Mouse (Mus musculus) neural tube, embryonic 14.5 days (tissue): ENCODE data around the gene B4galt3. TPM values are rescaled to one million over a fixed set of nuclear protein-coding genes. Genes with fewer than 3 reads are reported as not detected.

ENCODE experiments used
- ATAC-seq: fragments of 200-750 bp; cut with Nextera tagmentation; 2 replicates; pipeline ENCODE4 v1.8.0; 2017; ENCODE audit warnings: low read depth, mild to moderate bottlenecking, moderate TSS enrichment, moderate library complexity
- H3K27ac ChIP-seq: fragments of 300-500 bp; sonication (generic); 2 replicates; pipeline ENCODE4 v1.5.1; 2014; ENCODE audit warnings: low read depth, mild to moderate bottlenecking, control low read depth, low read length, moderate library complexity, mixed read lengths
- H3K27me3 ChIP-seq: fragments of 300-500 bp; sonication (generic); 2 replicates; pipeline ENCODE4 v1.6.1; 2014; ENCODE audit warnings: low read length; ENCODE audit not compliant: control insufficient read depth, insufficient read depth
- H3K36me3 ChIP-seq: fragments of 300-500 bp; sonication (generic); 2 replicates; pipeline ENCODE4 v1.6.1; 2014; ENCODE audit warnings: low read length, mixed read lengths; ENCODE audit not compliant: control insufficient read depth, insufficient read depth
- H3K4me1 ChIP-seq: fragments of 300-500 bp; sonication (generic); 2 replicates; pipeline ENCODE4 v1.6.1; 2014; ENCODE audit warnings: low read length; ENCODE audit not compliant: control insufficient read depth, insufficient read depth
- H3K4me2 ChIP-seq: fragments of 300-500 bp; sonication (generic); 2 replicates; pipeline ENCODE4 v1.6.1; 2014; ENCODE audit warnings: mild to moderate bottlenecking, low read depth, low read length, control low read depth
- H3K4me3 ChIP-seq: fragments of 300-500 bp; sonication (generic); 2 replicates; pipeline ENCODE4 v1.5.1; 2014; ENCODE audit warnings: low read depth, low read length, control low read depth, mixed read lengths
- H3K9ac ChIP-seq: fragments of 300-500 bp; sonication (generic); replicated peaks from 2 replicates; pipeline ENCODE4 v1.6.1; 2014; ENCODE audit warnings: low read depth, mild to moderate bottlenecking, control low read depth, low read length, mixed read lengths
- H3K9me3 ChIP-seq: fragments of 300-500 bp; sonication (generic); 2 replicates; pipeline ENCODE4 v1.6.1; 2016; ENCODE audit warnings: low read length; ENCODE audit not compliant: control insufficient read depth
- WGBS: fragments of 180-500 bp; shearing (Covaris S2); extraction: QIAGEN DNeasy Blood & Tissue Kit; methylation state at CpG from one replicate; pipeline ENCODE4 v1.1.7; 2014; 5-methylcytosine and 5-hydroxymethylcytosine counted together
- polyA plus RNA-seq: library from polyadenylated mRNA; unstranded; fragments of >200 nt; fragmentation: Nextera tagmentation; extraction: Ambion mirVana; gene quantifications from 2 replicates; pipeline ENCODE4 v1.2.1, GENCODE M21; 2014

B4galt3 gene
- polyA plus RNA-seq, 1 experiment from 2014 or later: 98.1 TPM

- ATAC-seq: no peak
- no peak overlapping the region for H3K4me2 ChIP-seq
- no peaks in the 10 kb centered on the region for H3K4me1 ChIP-seq
- H3K9ac ChIP-seq: no peak overlapping the region
- H3K9me3 ChIP-seq: no peaks in the 10 kb centered on the region
- H3K27me3 ChIP-seq: no peaks in the 10 kb centered on the region
- no peak overlapping the region for H3K27ac ChIP-seq
- H3K4me3 ChIP-seq: no peak overlapping the region
- WGBS: 74% methylated on average over 1 of the region's 1 CpGs
- no peaks in the 10 kb centered on the region for H3K36me3 ChIP-seq
These were observed 42.2 kb upstream of the B4galt3 start for GRCm38 (mm10) chr1:171227879-171228278.

- H3K9ac ChIP-seq: no peak overlapping the region
- ATAC-seq: no peak
- 61% methylated on average over 6 of the region's 6 CpGs for WGBS
- H3K4me2 ChIP-seq: no peak overlapping the region
- H3K4me3 ChIP-seq: no peak overlapping the region
- no peaks in the 10 kb centered on the region for H3K9me3 ChIP-seq
- H3K27me3 ChIP-seq: no peaks in the 10 kb centered on the region
- H3K27ac ChIP-seq: no peak overlapping the region
- no peaks in the 10 kb centered on the region for H3K4me1 ChIP-seq
- peaks cover 8% of the 10 kb centered on the region for H3K36me3 ChIP-seq
These were observed 40.4 kb upstream of the B4galt3 start for GRCm38 (mm10) chr1:171229750-171230149.

GRCm38 (mm10) chr1:171230215-171230614, 39.9 kb upstream of the B4galt3 start:
- WGBS: 76% methylated on average over 3 of the region's 3 CpGs
- H3K4me2 ChIP-seq: no peak overlapping the region
- H3K9me3 ChIP-seq: no peaks in the 10 kb centered on the region
- H3K9ac ChIP-seq: no peak overlapping the region
- no peaks in the 10 kb centered on the region for H3K4me1 ChIP-seq
- no peak overlapping the region for H3K27ac ChIP-seq
- peaks cover 11% of the 10 kb centered on the region for H3K36me3 ChIP-seq
- ATAC-seq: no peak
- no peaks in the 10 kb centered on the region for H3K27me3 ChIP-seq
- H3K4me3 ChIP-seq: no peak overlapping the region

GRCm38 (mm10) chr1:171231844-171232243, 38.3 kb upstream of the B4galt3 start:
- 82% methylated on average over 4 of the region's 4 CpGs for WGBS
- no peak overlapping the region for H3K4me2 ChIP-seq
- H3K36me3 ChIP-seq: peaks cover 27% of the 10 kb centered on the region
- H3K4me1 ChIP-seq: no peaks in the 10 kb centered on the region
- no peak for ATAC-seq
- H3K27ac ChIP-seq: no peak overlapping the region
- no peaks in the 10 kb centered on the region for H3K27me3 ChIP-seq
- H3K4me3 ChIP-seq: no peak overlapping the region
- no peak overlapping the region for H3K9ac ChIP-seq
- H3K9me3 ChIP-seq: no peaks in the 10 kb centered on the region

- Histone ChIP-seq H3K4me2 (no peak overlapping the region), H3K27ac (no peak overlapping the region), H3K27me3 (no peaks in the 10 kb centered on the region), H3K4me1 (no peaks in the 10 kb centered on the region), H3K9ac (no peak overlapping the region), H3K9me3 (no peaks in the 10 kb centered on the region), H3K4me3 (no peak overlapping the region), H3K36me3 (peaks cover 32% of the 10 kb centered on the region)
- no peak for ATAC-seq
- WGBS: 91% methylated on average over 5 of the region's 5 CpGs
These were observed 37.8 kb upstream of the B4galt3 start for GRCm38 (mm10) chr1:171232348-171232747.

- Histone ChIP-seq H3K4me1 (no peaks in the 10 kb centered on the region), H3K4me2 (no peak overlapping the region), H3K36me3 (peaks cover 39% of the 10 kb centered on the region), H3K27ac (no peak overlapping the region), H3K9ac (no peak overlapping the region), H3K27me3 (no peaks in the 10 kb centered on the region), H3K4me3 (no peak overlapping the region), H3K9me3 (no peaks in the 10 kb centered on the region)
- WGBS: 87% methylated on average over 12 of the region's 12 CpGs
- ATAC-seq: no peak
These were observed 37.1 kb upstream of the B4galt3 start for GRCm38 (mm10) chr1:171232800-171233730.

- no peak for ATAC-seq
- Histone ChIP-seq H3K27me3 (no peaks in the 10 kb centered on the region), H3K4me2 (no peak within 1 kb of the TSS), H3K9me3 (no peaks in the 10 kb centered on the region), H3K4me1 (no peaks in the 10 kb centered on the region), H3K4me3 (no peak within 1 kb of the TSS), H3K27ac (no peak within 1 kb of the TSS), H3K36me3 (peaks cover 46% of the 10 kb centered on the region), H3K9ac (no peak within 1 kb of the TSS)
- WGBS: 91% methylated on average over 14 of the region's 14 CpGs
These were observed 36.0 kb upstream of the B4galt3 start, which contains the start of gene Fcer1g for GRCm38 (mm10) chr1:171234126-171234525. Gene Fcer1g (minus strand): TSS chr1:171234365.

GRCm38 (mm10) chr1:171234538-171234937, 35.6 kb upstream of the B4galt3 start:
- Histone ChIP-seq H3K4me1 (no peaks in the 10 kb centered on the region), H3K36me3 (peaks cover 47% of the 10 kb centered on the region), H3K4me3 (no peak overlapping the region), H3K27me3 (no peaks in the 10 kb centered on the region), H3K4me2 (no peak overlapping the region), H3K9me3 (no peaks in the 10 kb centered on the region), H3K9ac (no peak overlapping the region), H3K27ac (no peak overlapping the region)
- WGBS: 92% methylated on average over 4 of the region's 4 CpGs
- ATAC-seq: no peak

GRCm38 (mm10) chr1:171235791-171236190, 34.3 kb upstream of the B4galt3 start:
- H3K4me2 ChIP-seq: no peak overlapping the region
- ATAC-seq: no peak
- no peaks in the 10 kb centered on the region for H3K9me3 ChIP-seq
- no peak overlapping the region for H3K4me3 ChIP-seq
- no peak overlapping the region for H3K27ac ChIP-seq
- no peaks in the 10 kb centered on the region for H3K4me1 ChIP-seq
- no peaks in the 10 kb centered on the region for H3K27me3 ChIP-seq
- 97% methylated on average over 4 of the region's 4 CpGs for WGBS
- H3K9ac ChIP-seq: no peak overlapping the region
- peaks cover 59% of the 10 kb centered on the region for H3K36me3 ChIP-seq
